In the genomic region with DNA sequence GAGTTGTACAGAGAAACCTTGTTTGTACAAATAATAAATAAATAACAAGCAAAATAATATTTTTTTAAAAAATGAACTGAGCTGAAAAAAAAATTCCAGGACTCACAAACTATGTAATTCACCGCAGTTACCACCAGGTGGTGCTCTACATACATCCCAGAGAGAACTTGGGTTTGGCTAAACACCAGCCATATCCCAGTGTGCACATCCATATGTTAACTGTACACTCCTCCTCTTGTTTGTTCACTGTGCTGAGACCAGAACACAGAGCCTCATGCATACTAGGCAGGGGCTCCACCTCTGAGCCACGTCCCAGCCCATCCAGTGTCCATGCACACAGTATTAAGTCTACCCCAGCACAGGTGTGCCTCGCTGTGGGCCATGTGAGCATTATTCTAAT, we compare ENCODE assay signal across 8 mouse cellular contexts. TPM values are rescaled to one million over a fixed set of nuclear protein-coding genes. Genes with fewer than 3 reads are reported as not detected.
DNase-seq lines count a peak whose midpoint lies in the region; ATAC-seq and TF ChIP-seq lines count a peak whose summit lies in the region.

No protein-coding gene starts in this region.

- WGBS in embryonic facial prominence, embryonic 11.5 days: 58% methylated on average over 3 of the region's 3 CpGs
- WGBS in intestine, postnatal 0 days: 60% methylated on average over 3 of the region's 3 CpGs
- 51% methylated on average over 3 of the region's 3 CpGs for WGBS in liver, embryonic 12.5 days (ENCODE audit: insufficient replicate concordance)
- 62% methylated on average over 3 of the region's 3 CpGs for WGBS in neural tube, embryonic 13.5 days

- H3K4me3 ChIP-seq in layer of hippocampus, adult 2 months: no peak overlapping the region
- no peak overlapping the region for H3K4me3 ChIP-seq in embryonic facial prominence, embryonic 11.5 days (ENCODE audit: low read depth, low read length)
- H3K4me3 ChIP-seq in intestine, postnatal 0 days (ENCODE audit: low read depth, low read length): no peak overlapping the region
- no peak overlapping the region for H3K4me3 ChIP-seq in liver, embryonic 12.5 days
- H3K4me3 ChIP-seq in neural tube, embryonic 13.5 days: no peak overlapping the region

- no peak overlapping the region for H3K4me2 ChIP-seq in embryonic facial prominence, embryonic 11.5 days (ENCODE audit: low read depth, low read length)
- H3K4me2 ChIP-seq in intestine, postnatal 0 days (replicated peaks; ENCODE audit: low read depth): no peak overlapping the region
- no peak overlapping the region for H3K4me2 ChIP-seq in liver, embryonic 12.5 days
- H3K4me2 ChIP-seq in neural tube, embryonic 13.5 days: no peak overlapping the region

- H3K36me3 ChIP-seq in embryonic facial prominence, embryonic 11.5 days (replicated peaks; ENCODE audit: control insufficient read depth, insufficient read depth, low read depth, low read length): peaks cover 5% of the 10 kb centered on the region
- H3K36me3 ChIP-seq in intestine, postnatal 0 days (ENCODE audit: control insufficient read depth, insufficient read depth): peaks cover 63% of the 10 kb centered on the region
- peaks cover 85% of the 10 kb centered on the region for H3K36me3 ChIP-seq in liver, embryonic 12.5 days
- peaks cover 63% of the 10 kb centered on the region for H3K36me3 ChIP-seq in neural tube, embryonic 13.5 days

- no peaks in the 10 kb centered on the region for H3K9me3 ChIP-seq in embryonic facial prominence, embryonic 11.5 days (replicated peaks; ENCODE audit: control insufficient read depth, low read length)
- H3K9me3 ChIP-seq in intestine, postnatal 0 days (ENCODE audit: control insufficient read depth): no peaks in the 10 kb centered on the region
- H3K9me3 ChIP-seq in liver, embryonic 12.5 days (replicated peaks): no peaks in the 10 kb centered on the region
- no peaks in the 10 kb centered on the region for H3K9me3 ChIP-seq in neural tube, embryonic 13.5 days

- no peak overlapping the region for H3K9ac ChIP-seq in embryonic facial prominence, embryonic 11.5 days (replicated peaks; ENCODE audit: low read length)
- H3K9ac ChIP-seq in intestine, postnatal 0 days (ENCODE audit: low read depth, low read length): no peak overlapping the region
- H3K9ac ChIP-seq in liver, embryonic 12.5 days: no peak overlapping the region
- H3K9ac ChIP-seq in neural tube, embryonic 13.5 days: no peak overlapping the region

- ATAC-seq in embryonic facial prominence, embryonic 11.5 days (replicated peaks; ENCODE audit: insufficient number of reproducible peaks, low FRiP score, low TSS enrichment, low read depth): peak; percentile 58
- no peak; the same call in 1 of the 2 replicates for ATAC-seq in intestine, postnatal 0 days
- ATAC-seq in liver, embryonic 12.5 days: 0 out of 2 replicates have a peak, but pooled peaks have one; percentile 33
- ATAC-seq in neural tube, embryonic 13.5 days (ENCODE audit: low read depth): peak; percentile 67; the same call in 1 of the 2 replicates

- peak; percentile 52 to 57 for DNase-seq in layer of hippocampus, adult 2 months (ENCODE audit: low spot score in 2 of 2)
- no peak for DNase-seq in layer of hippocampus, adult 9-10 months (ENCODE audit: low spot score)
- peak; percentile 41 for DNase-seq in T-cell, adult 2 months (ENCODE audit: low spot score)
- peak; percentile 85 for DNase-seq in embryonic facial prominence, embryonic 11.5 days (ENCODE audit: low spot score)
- no peak for DNase-seq in urinary bladder, adult 2 months (ENCODE audit: low spot score)

- no peaks in the 10 kb centered on the region for H3K4me1 ChIP-seq in embryonic facial prominence, embryonic 11.5 days (ENCODE audit: control insufficient read depth, insufficient read depth, low read length)
- no peaks in the 10 kb centered on the region for H3K4me1 ChIP-seq in intestine, postnatal 0 days (replicated peaks; ENCODE audit: control insufficient read depth, insufficient read depth, low read length)
- H3K4me1 ChIP-seq in liver, embryonic 12.5 days: peaks cover 10% of the 10 kb centered on the region; the same call in 1 of the 2 replicates
- no peaks in the 10 kb centered on the region for H3K4me1 ChIP-seq in neural tube, embryonic 13.5 days (replicated peaks)

- peak overlapping the region; percentile 46; the same call in 1 of the 2 replicates for H3K27ac ChIP-seq in layer of hippocampus, adult 2 months
- no peak overlapping the region for H3K27ac ChIP-seq in embryonic facial prominence, embryonic 11.5 days (replicated peaks; ENCODE audit: low read depth, low read length)
- no peak overlapping the region for H3K27ac ChIP-seq in intestine, postnatal 0 days (ENCODE audit: low read depth, low read length)
- H3K27ac ChIP-seq in liver, embryonic 12.5 days: no peak overlapping the region
- no peak overlapping the region for H3K27ac ChIP-seq in neural tube, embryonic 13.5 days (replicated peaks)

- H3K27me3 ChIP-seq in embryonic facial prominence, embryonic 11.5 days (ENCODE audit: control insufficient read depth, insufficient read depth, low read length): no peaks in the 10 kb centered on the region
- H3K27me3 ChIP-seq in intestine, postnatal 0 days (replicated peaks; ENCODE audit: control insufficient read depth, insufficient read depth, low read length): no peaks in the 10 kb centered on the region
- H3K27me3 ChIP-seq in liver, embryonic 12.5 days (replicated peaks): no peaks in the 10 kb centered on the region
- H3K27me3 ChIP-seq in neural tube, embryonic 13.5 days: no peaks in the 10 kb centered on the region

- TF ChIP-seq CTCF in layer of hippocampus, adult 2 months (conservative IDR thresholded peaks at IDR 0.05): peak; percentile 89
- TF ChIP-seq CTCF in intestine, postnatal 0 days (IDR thresholded peaks at IDR 0.05; ENCODE audit: low read depth): peak; percentile 88

RNA-seq across cellular contexts. Expression of gene Ap2s1, which starts 7.9 kb away (rescaled TPM):
- total RNA-seq in layer of hippocampus, adult 2 months (2021): 100 to 1,000 TPM; 237 to 271 TPM
- 262 and 279 TPM in 2 replicates for polyA plus RNA-seq in embryonic facial prominence, embryonic 11.5 days (2014; fragmentation: Nextera tagmentation; extraction: Ambion mirVana)
- 316 and 329 TPM in 2 replicates for polyA plus RNA-seq in intestine, postnatal 0 days (2015; fragmentation: Nextera tagmentation; extraction: Ambion mirVana)
- 218 and 230 TPM in 2 replicates for polyA plus RNA-seq in liver, embryonic 12.5 days (2016; fragmentation: Nextera tagmentation; extraction: Ambion mirVana)
- 372 and 378 TPM in 2 replicates for polyA plus RNA-seq in neural tube, embryonic 13.5 days (2015; fragmentation: Nextera tagmentation; extraction: Ambion mirVana)
- 190 and 236 TPM in 2 replicates for polyA plus RNA-seq in urinary bladder, adult 2 months (2012; rRNA removed)

RNA-seq across cellular contexts. Expression of gene Ceacam9, which starts 24.4 kb away (rescaled TPM):
- not detected for total RNA-seq in layer of hippocampus, adult 2 months (2021)
- polyA plus RNA-seq in embryonic facial prominence, embryonic 11.5 days (2014; fragmentation: Nextera tagmentation; extraction: Ambion mirVana): not detected in 2 replicates
- polyA plus RNA-seq in intestine, postnatal 0 days (2015; fragmentation: Nextera tagmentation; extraction: Ambion mirVana): not detected in 2 replicates
- not detected in 2 replicates for polyA plus RNA-seq in liver, embryonic 12.5 days (2016; fragmentation: Nextera tagmentation; extraction: Ambion mirVana)
- not detected in 2 replicates for polyA plus RNA-seq in neural tube, embryonic 13.5 days (2015; fragmentation: Nextera tagmentation; extraction: Ambion mirVana)
- not detected in 2 replicates for polyA plus RNA-seq in urinary bladder, adult 2 months (2012; rRNA removed)

RNA-seq across cellular contexts. Expression of gene Slc1a5, which starts 35.0 kb away (rescaled TPM):
- 1 to 10 TPM; 3.5 to 4.7 TPM for total RNA-seq in layer of hippocampus, adult 2 months (2021)
- polyA plus RNA-seq in embryonic facial prominence, embryonic 11.5 days (2014; fragmentation: Nextera tagmentation; extraction: Ambion mirVana): 19.6 and 19.7 TPM in 2 replicates
- 19.8 and 22.8 TPM in 2 replicates for polyA plus RNA-seq in intestine, postnatal 0 days (2015; fragmentation: Nextera tagmentation; extraction: Ambion mirVana)
- polyA plus RNA-seq in liver, embryonic 12.5 days (2016; fragmentation: Nextera tagmentation; extraction: Ambion mirVana): 127 and 128 TPM in 2 replicates
- 8.8 and 9.0 TPM in 2 replicates for polyA plus RNA-seq in neural tube, embryonic 13.5 days (2015; fragmentation: Nextera tagmentation; extraction: Ambion mirVana)
- 213 and 249 TPM in 2 replicates for polyA plus RNA-seq in urinary bladder, adult 2 months (2012; rRNA removed)

Comparison
In these comparisons a context has a peak if more than half of its experiments do, and no peak if none do; other contexts are left out.
1. DNase-seq: peak in layer of hippocampus, adult 2 months (2 of 2), T-cell, adult 2 months (single experiment) and embryonic facial prominence, embryonic 11.5 days (single experiment); none in layer of hippocampus, adult 9-10 months (single experiment) and urinary bladder, adult 2 months (single experiment).